Mouse (Mus musculus): ENCODE data around the gene Col26a1. TPM values are rescaled to one million over a fixed set of nuclear protein-coding genes. Genes with fewer than 3 reads are reported as not detected.
A peak's percentile ranks its signal among the peaks of the same experiment; 100 is the strongest.

Gene Col26a1
- total RNA-seq, 1 experiment from 2014 or later: 1.0 TPM

GRCm38 (mm10) chr5:136806379-136807056 lies 76.5 kb downstream of the Col26a1 start:
- no peak for DNase-seq

DNA sequence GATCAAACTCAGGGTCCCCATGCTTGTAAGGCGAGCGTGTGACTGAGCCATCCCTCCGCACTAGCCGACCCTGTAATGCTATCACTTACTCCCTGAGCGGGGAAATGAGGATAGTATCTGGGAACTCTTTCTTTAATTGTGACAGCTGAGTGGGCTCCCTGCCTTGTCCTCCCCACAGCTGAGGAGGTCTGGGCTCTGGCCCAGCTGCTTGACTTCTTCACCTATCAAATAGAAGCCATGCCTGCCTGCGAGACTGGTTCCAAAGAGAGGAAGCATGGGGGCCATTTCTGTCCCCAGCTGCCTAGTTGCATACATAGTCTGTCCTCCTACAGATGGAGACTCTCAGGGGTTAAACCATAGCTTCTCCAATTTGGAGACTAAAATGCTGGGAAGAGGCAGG lies 78.0 kb downstream of the Col26a1 start:
- DNase-seq: no peak

DNA sequence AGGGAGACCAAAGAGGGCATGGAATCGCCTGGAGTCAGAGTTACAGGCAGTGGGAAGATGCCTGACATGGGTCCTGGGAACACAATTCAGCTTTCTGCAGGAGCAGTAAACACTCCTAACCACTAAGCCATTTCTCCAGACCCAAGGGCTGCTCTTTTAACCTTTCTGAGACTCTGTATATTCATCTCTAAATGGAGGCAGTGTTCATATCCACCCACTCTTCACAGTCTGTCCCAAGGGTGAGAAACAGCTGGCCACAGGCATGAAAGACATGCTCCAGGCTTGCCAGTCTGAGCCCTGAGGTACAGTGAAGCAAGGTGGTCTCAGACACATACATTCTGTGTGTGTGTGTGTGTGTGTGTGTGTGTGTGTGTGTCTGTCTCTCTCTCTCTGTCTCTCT lies 78.8 kb downstream of the Col26a1 start:
- DNase-seq: no peak

DNA sequence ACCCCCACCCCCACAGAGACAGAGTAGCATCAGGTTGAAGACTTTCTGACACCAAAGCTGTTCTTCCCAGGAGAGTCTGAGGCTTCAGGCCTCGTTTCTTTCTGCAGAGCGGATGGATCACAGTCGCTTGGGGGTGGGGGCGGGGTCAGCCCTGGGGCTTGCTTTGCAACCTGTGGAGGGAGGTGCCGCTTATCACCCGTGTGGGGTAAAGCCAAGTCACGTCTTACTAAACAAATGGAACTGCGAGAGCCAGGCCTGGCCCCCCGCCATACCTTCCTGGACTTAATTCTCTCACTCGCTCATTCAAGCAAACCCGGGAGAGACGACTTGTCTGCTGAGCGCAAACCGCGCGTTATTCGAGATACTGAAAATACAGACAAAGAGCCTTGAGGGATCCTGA lies 80.3 kb downstream of the Col26a1 start:
- DNase-seq: peak; percentile 12

- no peak for DNase-seq
Measured at GRCm38 (mm10) chr5:136796917-136797316, 86.1 kb downstream of the Col26a1 start.

GRCm38 (mm10) chr5:136793807-136794206 lies 89.2 kb downstream of the Col26a1 start:
- DNase-seq: no peak

DNA sequence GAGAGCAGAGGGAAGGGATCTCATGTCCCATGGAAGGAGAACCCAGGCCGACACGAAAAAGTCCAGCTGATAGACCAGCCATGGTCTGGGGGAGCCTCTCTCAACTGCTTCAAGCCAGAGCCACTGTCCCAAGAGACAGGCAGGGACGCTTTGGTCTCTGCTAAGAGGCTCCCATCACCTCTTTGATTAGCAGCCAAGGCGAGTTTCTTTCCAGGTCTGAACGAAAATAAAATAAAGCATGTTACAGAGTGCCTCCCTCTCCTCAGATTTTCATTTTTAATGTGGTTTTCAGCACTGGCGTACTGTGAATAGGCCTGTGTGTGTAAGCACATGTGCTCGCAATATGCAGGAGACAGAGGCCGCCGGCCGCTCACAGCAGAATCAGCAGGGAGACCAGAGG lies 90.5 kb downstream of the Col26a1 start:
- DNase-seq: no peak

DNA sequence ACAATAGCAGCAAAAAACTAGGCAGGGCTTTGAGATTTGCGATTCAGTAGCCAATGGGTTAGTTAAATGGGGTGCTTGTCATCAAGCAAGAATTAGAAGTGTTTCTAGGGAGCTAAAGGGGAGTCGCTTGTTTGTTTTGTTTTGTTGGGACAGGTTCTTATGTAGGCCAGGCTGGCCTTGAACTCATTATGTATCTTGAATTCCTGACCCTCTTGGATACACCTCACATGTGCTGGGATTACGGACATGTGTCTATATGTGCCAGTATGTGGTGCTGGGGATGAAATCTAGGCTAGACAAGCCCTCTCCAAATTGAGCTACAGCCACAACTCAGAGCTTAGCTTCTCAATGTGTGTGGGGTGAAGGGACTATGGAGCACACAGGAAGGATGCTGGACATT lies 91.8 kb downstream of the Col26a1 start:
- DNase-seq: no peak

GRCm38 (mm10) chr5:136790570-136791196 lies 92.3 kb downstream of the Col26a1 start:
- peak; percentile 86 for DNase-seq

- DNase-seq: no peak
Measured at GRCm38 (mm10) chr5:136784531-136784930, 98.5 kb downstream of the Col26a1 start.

DNA sequence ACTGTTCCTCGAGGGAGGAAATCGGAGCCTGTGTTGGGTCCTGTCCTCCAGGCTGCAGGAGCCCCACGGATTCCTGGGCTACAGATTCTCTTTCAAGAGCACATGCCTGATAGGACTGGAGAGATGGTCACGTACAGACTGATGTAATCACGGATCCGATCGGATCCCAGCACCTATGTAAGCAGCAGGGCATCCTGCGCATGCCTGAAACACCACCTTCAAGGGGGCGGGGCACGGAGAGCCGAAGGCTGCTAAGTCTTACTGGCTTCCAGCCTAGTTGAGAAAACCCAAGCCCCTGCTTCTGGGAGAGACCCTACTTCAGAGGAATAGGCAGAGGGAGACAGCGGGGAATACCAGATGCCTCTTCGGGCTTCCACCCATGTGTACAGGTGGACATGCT lies 100.4 kb downstream of the Col26a1 start:
- no peak for DNase-seq

- peak; percentile 47 for DNase-seq
Measured at GRCm38 (mm10) chr5:136780465-136780864, 102.5 kb downstream of the Col26a1 start.

DNA sequence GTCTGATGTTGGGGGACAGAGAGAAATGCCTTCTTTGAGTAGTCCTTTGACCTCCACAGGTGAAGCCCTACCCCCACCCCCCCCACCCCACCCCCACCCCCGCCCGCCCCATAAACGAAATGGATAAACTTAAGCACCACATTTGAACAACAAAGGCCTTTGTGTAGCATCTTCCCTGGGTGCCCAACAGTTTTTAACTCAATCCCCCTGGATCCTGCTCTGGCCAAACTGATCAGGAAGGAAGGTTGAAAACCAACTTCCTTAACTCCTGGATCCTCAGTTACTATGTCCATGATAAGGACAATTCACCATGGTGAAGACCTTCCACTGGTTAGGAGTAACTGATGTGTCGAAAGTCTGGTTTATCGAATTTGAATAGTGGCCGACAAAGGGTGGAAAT lies 103.1 kb downstream of the Col26a1 start:
- no peak for DNase-seq

GRCm38 (mm10) chr5:136775548-136775947 lies 107.5 kb downstream of the Col26a1 start:
- DNase-seq: no peak

- no peak for DNase-seq
Measured at GRCm38 (mm10) chr5:136773044-136774039, 109.7 kb downstream of the Col26a1 start.

GRCm38 (mm10) chr5:136771132-136771531 lies 111.9 kb downstream of the Col26a1 start:
- no peak for DNase-seq

GRCm38 (mm10) chr5:136767304-136767703 lies 115.7 kb downstream of the Col26a1 start:
- DNase-seq: no peak

DNA sequence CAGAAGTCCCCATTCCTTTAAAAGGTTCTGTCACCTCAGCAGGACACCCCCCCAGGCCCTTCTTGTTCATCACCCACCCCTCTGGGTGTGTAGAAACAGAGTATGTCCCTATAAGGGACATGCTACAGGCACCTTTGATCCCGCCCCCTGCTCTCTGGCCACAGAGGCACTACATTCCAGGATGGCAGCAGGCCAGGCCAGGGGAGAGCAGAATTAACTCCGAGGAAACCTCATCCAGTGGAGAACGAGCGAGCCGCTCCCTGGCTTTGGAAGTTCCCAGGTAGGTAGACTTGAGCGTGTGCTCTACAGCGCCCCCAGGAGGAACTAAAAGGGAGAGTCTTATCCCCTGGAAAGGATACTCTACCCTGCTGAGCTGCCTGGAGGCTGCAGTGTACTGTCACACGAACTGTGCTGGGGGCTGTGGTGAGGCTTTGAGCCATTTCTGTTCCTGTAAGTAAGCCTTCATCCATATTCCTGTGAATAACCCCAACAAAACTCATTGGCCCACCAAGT lies 118.8 kb downstream of the Col26a1 start:
- no peak for DNase-seq

- DNase-seq: no peak
Measured at GRCm38 (mm10) chr5:136760345-136760744, 122.7 kb downstream of the Col26a1 start.

- no peak for DNase-seq
Measured at GRCm38 (mm10) chr5:136759781-136760180, 123.2 kb downstream of the Col26a1 start.

DNA sequence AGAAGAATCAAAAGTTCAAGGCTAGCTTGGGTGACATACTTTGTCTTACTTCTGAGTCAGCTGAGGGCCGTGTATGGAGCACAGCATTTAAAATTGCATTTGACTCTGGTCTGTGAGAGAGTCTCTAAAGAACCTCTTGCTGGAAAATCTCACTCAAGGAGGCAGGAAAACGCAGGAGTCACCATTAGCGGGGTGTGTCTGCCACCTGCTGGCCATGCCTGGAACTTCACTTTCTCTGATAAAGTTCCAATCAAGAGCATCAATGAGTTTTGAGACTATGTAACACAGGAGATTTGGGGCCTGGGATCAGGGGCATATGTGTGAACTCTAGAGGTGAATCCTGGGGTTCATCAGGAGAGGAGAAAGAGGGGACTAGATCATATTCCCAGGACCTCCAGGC lies 127.3 kb downstream of the Col26a1 start:
- DNase-seq: peak; percentile 73

GRCm38 (mm10) chr5:136754053-136754591 lies 128.9 kb downstream of the Col26a1 start:
- peak; percentile 20 for DNase-seq
